Mouse (Mus musculus): ENCODE measurements around the gene Tet2. TPM values are rescaled to one million over a fixed set of nuclear protein-coding genes. Genes with fewer than 3 reads are reported as not detected.
"Not testable (repeated sequence)": the region's sequence is repeated elsewhere in the genome, so short reads cannot be mapped to it uniquely, and the experiment has no call there.

The Tet2 gene
- polyA plus RNA-seq (2015; fragmentation: Nextera tagmentation; extraction: Ambion mirVana), result 10.3 and 10.7 TPM in 2 replicates

DNA sequence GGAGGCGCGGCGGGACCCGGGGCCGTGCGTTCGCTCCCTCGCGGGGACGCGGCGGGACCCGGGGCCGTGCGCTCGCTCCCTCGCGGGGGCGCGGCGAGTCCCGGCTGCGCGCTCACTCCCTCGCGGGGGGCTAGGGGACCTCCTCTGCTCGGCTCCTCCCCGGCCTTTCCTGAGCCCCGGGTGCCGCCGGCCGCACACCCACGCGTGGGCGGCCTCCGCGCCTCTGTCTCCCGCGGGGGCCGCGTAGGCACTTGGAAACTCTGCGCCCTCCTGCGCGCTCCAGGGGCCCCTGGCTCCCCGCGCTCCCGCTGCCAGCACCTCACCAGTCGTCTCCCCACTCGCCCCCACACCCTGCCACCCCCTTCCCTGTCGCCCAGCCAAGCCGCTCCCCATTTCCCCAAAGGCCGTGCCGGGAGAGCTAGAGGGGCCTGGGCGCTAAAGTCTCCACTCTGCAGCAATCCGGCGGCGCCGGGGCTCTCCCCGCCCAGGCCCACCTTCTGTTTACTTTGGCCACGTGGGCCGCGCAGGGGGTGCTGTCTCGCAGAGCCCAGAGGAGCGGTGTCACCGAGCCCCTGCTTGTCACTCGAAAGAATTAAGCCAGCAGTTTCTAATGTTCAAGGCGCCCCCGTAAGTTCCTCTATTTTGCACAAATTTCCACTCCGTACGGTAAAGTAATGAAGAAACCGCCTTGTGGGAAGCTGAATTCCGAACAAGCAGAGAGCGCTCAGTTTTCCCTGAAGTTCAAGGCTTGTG is at the start of gene Tet2:
Gene Tet2, minus strand, starts transcription at position 589 of the 753 bp plus-strand sequence.
- under 1% methylated on average over 59 of the region's 73 CpGs for WGBS

GRCm38 (mm10) chr3:133592995-133593394 is 48.1 kb upstream of the Tet2 start:
- not testable (repeated sequence) for H3K27ac ChIP-seq (ENCODE audit: low read length); H3K4me1 ChIP-seq (ENCODE audit: control insufficient read depth, insufficient read depth, low read length); H3K36me3 ChIP-seq (ENCODE audit: control insufficient read depth, insufficient read depth, low read length); H3K4me2 ChIP-seq (ENCODE audit: low read depth, low read length); H3K4me3 ChIP-seq (ENCODE audit: low read length); ATAC-seq; H3K27me3 ChIP-seq (replicated peaks; ENCODE audit: control insufficient read depth, insufficient read depth, low read length); H3K9me3 ChIP-seq (ENCODE audit: control insufficient read depth, low read length); H3K9ac ChIP-seq (ENCODE audit: low read depth, low read length)
- 79% methylated on average over 2 of the region's 2 CpGs for WGBS

More for the DNA sequence above, at the start of gene Tet2:
- Histone ChIP-seq H3K4me3 (ENCODE audit: low read length) (peak within 1 kb of the TSS; percentile 79), H3K27me3 (replicated peaks; ENCODE audit: control insufficient read depth, insufficient read depth, low read length) (no peaks in the 10 kb centered on the region), H3K9me3 (ENCODE audit: control insufficient read depth, low read length) (no peaks in the 10 kb centered on the region), H3K4me2 (ENCODE audit: low read depth, low read length) (peak within 1 kb of the TSS; percentile 77), H3K27ac (ENCODE audit: low read length) (peak within 1 kb of the TSS; percentile 97), H3K4me1 (ENCODE audit: control insufficient read depth, insufficient read depth, low read length) (peaks cover 6% of the 10 kb centered on the region), H3K9ac (ENCODE audit: low read depth, low read length) (peak within 1 kb of the TSS; percentile 90), H3K36me3 (ENCODE audit: control insufficient read depth, insufficient read depth, low read length) (no peaks in the 10 kb centered on the region)
- peak; percentile 72 for ATAC-seq

DNA sequence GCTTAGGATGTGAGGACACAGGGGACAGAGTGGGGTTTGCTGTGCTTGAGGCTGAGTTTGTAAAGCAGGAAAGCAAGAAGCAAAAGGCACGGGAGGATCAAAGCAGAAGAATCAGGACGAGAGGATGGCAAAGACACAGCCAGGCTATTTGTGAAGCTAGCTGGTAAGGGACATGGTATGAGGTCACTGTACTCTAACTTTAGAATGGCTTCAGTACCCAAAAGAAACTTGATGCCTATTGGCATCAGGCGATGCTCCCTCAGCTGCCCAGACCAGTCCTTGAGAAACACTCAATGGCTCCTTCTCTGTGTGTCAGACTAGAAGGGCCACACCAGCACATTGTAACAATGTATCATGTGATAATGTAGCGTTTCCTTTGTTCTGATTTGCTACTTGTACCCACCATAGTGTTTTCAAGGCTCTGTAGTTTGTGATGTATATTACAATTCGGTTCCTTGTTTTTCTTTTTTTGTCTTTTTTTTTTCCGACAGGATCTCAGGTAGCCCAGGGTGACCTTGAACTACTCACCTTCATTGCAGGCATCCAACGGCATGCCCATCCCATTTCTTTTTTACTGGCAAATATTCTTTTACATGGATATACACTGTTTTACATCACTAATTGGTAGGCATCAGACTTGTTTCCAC is 45.7 kb upstream of the Tet2 start:
- no peaks in the 10 kb centered on the region for H3K4me1 ChIP-seq (ENCODE audit: control insufficient read depth, insufficient read depth, low read length)
- no peaks in the 10 kb centered on the region for H3K27me3 ChIP-seq (replicated peaks; ENCODE audit: control insufficient read depth, insufficient read depth, low read length)
- H3K36me3 ChIP-seq (ENCODE audit: control insufficient read depth, insufficient read depth, low read length), result no peaks in the 10 kb centered on the region
- no peak overlapping the region for H3K9ac ChIP-seq (ENCODE audit: low read depth, low read length)
- WGBS, result 84% methylated on average over 7 of the region's 7 CpGs
- no peak for ATAC-seq
- H3K4me2 ChIP-seq (ENCODE audit: low read depth, low read length), result no peak overlapping the region
- no peak overlapping the region for H3K4me3 ChIP-seq (ENCODE audit: low read length)
- no peak overlapping the region for H3K27ac ChIP-seq (ENCODE audit: low read length)
- H3K9me3 ChIP-seq (ENCODE audit: control insufficient read depth, low read length), result no peaks in the 10 kb centered on the region

GRCm38 (mm10) chr3:133585010-133585409 is 40.1 kb upstream of the Tet2 start:
- WGBS, result 76% methylated on average over 2 of the region's 2 CpGs
- Histone ChIP-seq H3K27me3 (replicated peaks; ENCODE audit: control insufficient read depth, insufficient read depth, low read length) (no peaks in the 10 kb centered on the region), H3K36me3 (ENCODE audit: control insufficient read depth, insufficient read depth, low read length) (no peaks in the 10 kb centered on the region), H3K27ac (ENCODE audit: low read length) (no peak overlapping the region), H3K4me2 (ENCODE audit: low read depth, low read length) (no peak overlapping the region), H3K4me1 (ENCODE audit: control insufficient read depth, insufficient read depth, low read length) (no peaks in the 10 kb centered on the region), H3K9ac (ENCODE audit: low read depth, low read length) (no peak overlapping the region), H3K4me3 (ENCODE audit: low read length) (no peak overlapping the region), H3K9me3 (ENCODE audit: control insufficient read depth, low read length) (no peaks in the 10 kb centered on the region)
- ATAC-seq, result no peak

- H3K27me3 ChIP-seq (replicated peaks; ENCODE audit: control insufficient read depth, insufficient read depth, low read length), result no peaks in the 10 kb centered on the region
- H3K4me2 ChIP-seq (ENCODE audit: low read depth, low read length), result no peak overlapping the region
- 88% methylated on average over 9 of the region's 9 CpGs for WGBS
- H3K9me3 ChIP-seq (ENCODE audit: control insufficient read depth, low read length), result no peaks in the 10 kb centered on the region
- no peak overlapping the region for H3K27ac ChIP-seq (ENCODE audit: low read length)
- no peak for ATAC-seq
- no peaks in the 10 kb centered on the region for H3K36me3 ChIP-seq (ENCODE audit: control insufficient read depth, insufficient read depth, low read length)
- H3K4me3 ChIP-seq (ENCODE audit: low read length), result no peak overlapping the region
- H3K9ac ChIP-seq (ENCODE audit: low read depth, low read length), result no peak overlapping the region
- no peaks in the 10 kb centered on the region for H3K4me1 ChIP-seq (ENCODE audit: control insufficient read depth, insufficient read depth, low read length)
Observed at GRCm38 (mm10) chr3:133583411-133584025, 38.6 kb upstream of the Tet2 start.

DNA sequence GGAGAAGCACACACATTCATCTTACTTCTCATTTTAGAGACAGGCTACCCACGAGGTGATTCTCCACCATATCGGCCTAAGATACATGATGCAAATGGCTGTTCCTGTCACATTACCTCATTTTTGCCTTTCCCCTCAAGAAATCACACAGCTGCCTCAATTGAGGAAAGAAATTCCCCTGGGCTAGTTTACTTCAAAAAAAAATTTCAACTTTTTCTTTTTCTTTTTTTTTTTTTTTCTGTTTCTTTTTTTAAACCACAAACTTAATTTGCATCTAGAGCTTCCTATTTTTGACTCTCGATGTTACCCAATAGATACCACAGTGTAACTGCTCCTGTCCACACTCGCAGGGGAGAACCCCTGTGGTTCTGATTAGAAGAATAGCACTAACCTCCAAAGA is 38.0 kb upstream of the Tet2 start:
- Histone ChIP-seq H3K9me3 (ENCODE audit: control insufficient read depth, low read length) (no peaks in the 10 kb centered on the region), H3K9ac (ENCODE audit: low read depth, low read length) (no peak overlapping the region), H3K4me1 (ENCODE audit: control insufficient read depth, insufficient read depth, low read length) (no peaks in the 10 kb centered on the region), H3K27me3 (replicated peaks; ENCODE audit: control insufficient read depth, insufficient read depth, low read length) (no peaks in the 10 kb centered on the region), H3K36me3 (ENCODE audit: control insufficient read depth, insufficient read depth, low read length) (no peaks in the 10 kb centered on the region), H3K27ac (ENCODE audit: low read length) (no peak overlapping the region), H3K4me2 (ENCODE audit: low read depth, low read length) (no peak overlapping the region), H3K4me3 (ENCODE audit: low read length) (no peak overlapping the region)
- WGBS, result 70% methylated on average over 4 of the region's 4 CpGs
- no peak for ATAC-seq

GRCm38 (mm10) chr3:133582096-133582495 is 37.2 kb upstream of the Tet2 start:
- no peaks in the 10 kb centered on the region for H3K27me3 ChIP-seq (replicated peaks; ENCODE audit: control insufficient read depth, insufficient read depth, low read length)
- H3K9ac ChIP-seq (ENCODE audit: low read depth, low read length), result no peak overlapping the region
- H3K4me1 ChIP-seq (ENCODE audit: control insufficient read depth, insufficient read depth, low read length), result no peaks in the 10 kb centered on the region
- 80% methylated on average over 5 of the region's 5 CpGs for WGBS
- H3K9me3 ChIP-seq (ENCODE audit: control insufficient read depth, low read length), result no peaks in the 10 kb centered on the region
- no peak overlapping the region for H3K4me3 ChIP-seq (ENCODE audit: low read length)
- H3K4me2 ChIP-seq (ENCODE audit: low read depth, low read length), result no peak overlapping the region
- ATAC-seq, result no peak
- no peaks in the 10 kb centered on the region for H3K36me3 ChIP-seq (ENCODE audit: control insufficient read depth, insufficient read depth, low read length)
- no peak overlapping the region for H3K27ac ChIP-seq (ENCODE audit: low read length)

DNA sequence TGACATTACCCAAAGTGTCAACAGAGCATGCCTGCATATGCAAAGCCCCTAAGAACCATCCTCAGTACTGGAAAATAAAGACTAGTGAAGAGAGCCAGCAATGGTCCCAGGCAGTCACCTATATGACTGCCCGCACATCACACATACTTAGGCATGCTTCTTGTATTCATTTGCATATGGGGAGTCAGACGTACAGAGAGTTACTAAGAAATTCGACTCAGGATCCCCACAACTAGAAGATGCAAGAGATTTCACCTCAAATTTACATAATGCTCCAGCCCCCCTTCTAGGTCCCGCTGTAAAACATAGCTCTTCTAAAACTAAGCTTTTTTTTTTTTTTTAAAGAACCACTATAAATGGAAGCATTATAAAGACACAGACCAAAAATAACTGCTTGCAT is 36.6 kb upstream of the Tet2 start:
- Histone ChIP-seq H3K36me3 (ENCODE audit: control insufficient read depth, insufficient read depth, low read length) (no peaks in the 10 kb centered on the region), H3K27me3 (replicated peaks; ENCODE audit: control insufficient read depth, insufficient read depth, low read length) (no peaks in the 10 kb centered on the region), H3K27ac (ENCODE audit: low read length) (no peak overlapping the region), H3K4me2 (ENCODE audit: low read depth, low read length) (no peak overlapping the region), H3K9me3 (ENCODE audit: control insufficient read depth, low read length) (no peaks in the 10 kb centered on the region), H3K4me1 (ENCODE audit: control insufficient read depth, insufficient read depth, low read length) (no peaks in the 10 kb centered on the region), H3K9ac (ENCODE audit: low read depth, low read length) (no peak overlapping the region), H3K4me3 (ENCODE audit: low read length) (no peak overlapping the region)
- no peak for ATAC-seq
- WGBS, result 81% methylated on average over 4 of the region's 4 CpGs

DNA sequence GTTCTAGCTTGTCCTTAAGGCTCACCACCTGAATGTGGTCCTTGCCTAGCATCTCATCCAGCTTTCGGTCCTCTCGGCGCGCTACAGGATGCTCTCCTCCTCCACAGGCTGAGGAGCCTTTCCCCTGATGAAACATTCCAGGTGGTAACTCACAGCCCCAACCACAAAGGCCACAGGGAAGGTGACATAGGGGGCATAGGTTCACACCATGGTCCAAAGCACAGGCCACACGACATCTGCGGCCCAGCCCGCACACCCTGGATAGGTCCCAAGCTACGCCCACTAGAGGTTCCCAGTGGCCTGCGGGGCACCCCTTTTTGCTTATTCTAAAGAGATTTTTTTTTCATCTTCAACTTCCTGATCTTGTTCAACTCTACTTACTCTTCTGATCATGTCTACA is 34.7 kb upstream of the Tet2 start:
- Histone ChIP-seq H3K4me2 (ENCODE audit: low read depth, low read length) (no peak overlapping the region), H3K27ac (ENCODE audit: low read length) (no peak overlapping the region)
- ATAC-seq, result no peak

More for the DNA sequence above, 34.7 kb upstream of the Tet2 start:
- 92% methylated on average over 9 of the region's 9 CpGs for WGBS
- H3K9me3 ChIP-seq (ENCODE audit: control insufficient read depth, low read length), result no peaks in the 10 kb centered on the region
- H3K4me1 ChIP-seq (ENCODE audit: control insufficient read depth, insufficient read depth, low read length), result no peaks in the 10 kb centered on the region
- H3K36me3 ChIP-seq (ENCODE audit: control insufficient read depth, insufficient read depth, low read length), result no peaks in the 10 kb centered on the region
- no peaks in the 10 kb centered on the region for H3K27me3 ChIP-seq (replicated peaks; ENCODE audit: control insufficient read depth, insufficient read depth, low read length)
- no peak overlapping the region for H3K4me3 ChIP-seq (ENCODE audit: low read length)
- no peak overlapping the region for H3K9ac ChIP-seq (ENCODE audit: low read depth, low read length)

Measured in intestine, embryonic 16.5 days (tissue).